Mouse (Mus musculus): Measurements from ENCODE around the gene Nutf2-ps1.

Gene Nutf2-ps1

GRCm38 (mm10) chr19:53568553-53568952 lies 20.3 kb downstream of the Nutf2-ps1 start:
- DNase-seq: no peak

GRCm38 (mm10) chr19:53567864-53568263 lies 21.0 kb downstream of the Nutf2-ps1 start:
- DNase-seq: no peak

GRCm38 (mm10) chr19:53565565-53566277 lies 23.1 kb downstream of the Nutf2-ps1 start:
- no peak for DNase-seq

DNA sequence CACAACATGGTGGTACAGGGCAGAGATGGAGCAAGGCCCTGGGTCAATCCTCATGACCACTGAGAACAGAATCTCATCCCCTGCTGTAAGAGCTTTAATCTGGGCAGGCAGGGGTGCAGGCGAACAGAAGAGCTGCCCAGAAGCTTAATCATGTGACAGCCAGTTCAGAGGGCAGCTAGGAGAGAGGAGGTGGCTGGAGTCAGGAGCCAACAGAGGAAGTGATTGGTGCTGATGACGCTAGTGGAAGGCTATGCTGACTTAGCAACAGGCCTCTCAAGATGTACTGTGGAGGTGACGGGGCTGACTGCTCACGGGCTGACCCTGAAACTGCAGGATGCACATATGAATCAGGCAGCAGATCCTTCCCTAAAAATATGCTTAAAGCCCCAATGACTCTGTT lies 24.7 kb downstream of the Nutf2-ps1 start:
- DNase-seq: peak; percentile 52 to 87

DNA sequence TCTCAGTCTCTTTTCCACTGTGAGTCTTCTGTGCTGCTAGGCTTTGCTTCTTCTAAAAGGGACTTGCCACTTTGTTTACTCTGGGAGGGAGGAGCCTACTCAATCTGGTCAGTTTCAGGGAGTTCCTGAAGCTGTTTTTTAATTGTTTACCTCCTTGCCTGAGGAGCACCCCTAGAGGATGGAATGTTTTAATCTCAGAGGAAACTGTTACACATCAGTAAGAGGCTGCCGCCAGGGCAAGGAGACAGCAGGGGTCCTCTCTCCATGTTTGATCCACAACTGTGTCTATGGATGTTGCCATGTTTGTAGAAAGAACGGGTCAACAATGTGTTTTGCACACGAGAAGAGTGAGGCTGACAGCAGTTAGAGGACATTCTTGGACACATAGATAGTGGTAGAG lies 28.4 kb downstream of the Nutf2-ps1 start:
- DNase-seq: no peak

DNA sequence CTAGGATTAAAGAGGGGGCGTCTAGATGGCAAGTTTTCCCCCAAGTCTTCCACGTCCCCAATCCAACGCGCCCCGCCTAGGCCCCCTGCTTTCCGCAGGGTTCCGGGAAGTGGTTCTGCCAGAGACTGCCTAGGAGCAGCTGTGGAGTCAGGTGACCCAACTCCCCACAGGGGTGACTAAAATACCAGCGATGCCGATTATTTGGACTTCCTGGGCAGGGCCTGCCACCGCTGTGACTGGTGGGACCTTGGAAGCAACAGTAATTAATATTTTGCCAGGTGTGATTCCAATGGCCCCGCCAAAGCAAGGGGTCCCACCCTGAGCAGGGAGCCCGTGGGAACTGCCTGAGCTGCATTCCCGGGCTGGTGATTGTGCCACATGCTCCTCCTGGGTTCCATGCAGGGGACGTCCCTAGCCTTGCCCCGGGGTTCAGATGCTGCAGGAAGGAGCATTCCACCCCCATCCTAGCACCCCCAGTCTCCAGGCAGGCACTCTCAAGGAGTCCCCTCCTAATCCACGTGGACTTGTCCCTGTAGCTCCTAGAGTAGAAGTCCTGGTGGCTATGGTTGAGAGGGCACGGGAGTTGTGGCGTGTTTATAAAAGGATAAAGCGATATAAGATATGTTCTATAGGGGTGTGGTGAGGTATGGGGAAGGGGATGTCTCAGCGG lies 31.5 kb downstream of the Nutf2-ps1 start:
- DNase-seq: peak in 1 of 2 experiments; percentile 61

- DNase-seq: no peak
Observed at GRCm38 (mm10) chr19:53556841-53557240, 32.0 kb downstream of the Nutf2-ps1 start.

DNA sequence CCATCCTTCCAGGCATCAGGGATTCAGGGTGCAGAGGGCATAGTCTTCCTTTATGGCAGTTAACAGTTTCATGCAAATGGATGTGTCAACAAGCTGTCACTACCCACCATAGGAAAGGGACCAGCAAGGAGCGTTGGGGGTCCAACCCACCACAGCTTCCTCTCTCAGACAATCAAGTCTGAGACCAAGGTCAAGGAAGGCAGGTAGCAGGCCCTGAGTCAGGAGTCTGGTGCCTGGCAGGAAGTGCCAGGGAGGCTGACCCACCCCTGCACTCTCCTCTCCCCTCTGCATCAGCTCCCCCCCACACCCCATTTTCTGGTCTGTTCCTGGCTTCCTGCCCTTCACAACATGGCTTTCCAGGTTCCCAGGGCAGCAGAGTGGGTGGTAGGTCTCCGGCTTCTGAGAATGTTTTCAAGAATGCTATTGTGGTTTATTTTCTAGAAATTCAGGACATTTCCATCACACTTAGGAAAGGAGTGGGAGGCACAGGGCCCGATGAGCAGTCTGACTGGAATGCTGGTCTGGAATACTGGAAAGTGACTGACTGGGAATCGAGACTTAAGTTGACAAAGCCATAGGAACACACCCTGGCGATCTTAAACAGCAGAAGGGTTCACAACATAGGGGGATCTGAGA lies 33.8 kb downstream of the Nutf2-ps1 start:
- no peak for DNase-seq

DNA sequence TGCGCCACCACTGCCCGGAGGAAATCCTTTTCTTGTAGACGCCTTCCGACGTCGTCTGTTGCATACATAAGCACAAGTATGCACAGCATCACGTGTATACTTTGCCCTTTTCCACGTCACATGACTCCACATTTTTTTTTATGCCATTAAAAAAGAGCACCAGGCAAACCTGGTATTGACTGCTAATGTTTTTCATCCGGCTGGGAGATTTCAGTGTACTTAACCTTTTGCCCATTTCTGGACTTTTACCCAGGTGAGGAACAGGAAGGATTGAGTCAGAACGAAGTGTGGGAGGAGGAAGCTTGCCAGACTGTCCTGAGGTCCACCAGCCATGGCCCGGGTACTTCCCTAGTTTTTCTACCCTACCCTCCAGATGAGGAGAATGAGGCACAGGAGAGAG lies 34.5 kb downstream of the Nutf2-ps1 start:
- DNase-seq: peak; percentile 42 to 72

GRCm38 (mm10) chr19:53552795-53553194 lies 36.1 kb downstream of the Nutf2-ps1 start:
- peak in 1 of 2 experiments; percentile 58 for DNase-seq

DNA sequence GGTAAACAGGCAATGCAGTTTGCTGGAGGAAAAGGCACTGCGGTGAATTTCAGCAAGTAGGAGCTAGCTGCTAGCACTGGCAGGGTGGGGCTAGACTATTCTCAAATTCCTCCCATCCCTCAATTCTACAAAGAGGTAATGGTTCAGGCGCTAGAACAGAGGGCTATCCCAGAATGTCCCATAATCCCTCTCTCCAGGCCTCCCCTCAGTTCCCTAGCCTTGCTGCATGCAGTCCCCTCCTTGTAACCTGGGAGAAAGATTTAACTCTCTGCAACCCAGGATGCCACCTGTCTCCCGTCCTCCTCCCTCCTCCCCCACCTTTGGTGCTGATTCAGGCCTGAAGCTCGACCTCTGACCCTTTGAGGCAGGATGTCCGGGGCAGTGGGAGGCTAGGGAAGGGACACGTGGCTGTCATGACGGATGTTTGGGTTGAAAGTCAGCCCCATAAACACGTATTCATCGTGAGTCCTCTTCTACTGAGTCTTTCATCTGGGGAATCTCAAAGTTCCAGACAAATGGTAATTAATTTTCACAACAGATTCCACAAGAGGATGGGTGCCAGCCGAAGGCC lies 36.6 kb downstream of the Nutf2-ps1 start:
- peak in 1 of 2 experiments; percentile 53 for DNase-seq

GRCm38 (mm10) chr19:53550972-53551371 lies 37.9 kb downstream of the Nutf2-ps1 start:
- DNase-seq: no peak

DNA sequence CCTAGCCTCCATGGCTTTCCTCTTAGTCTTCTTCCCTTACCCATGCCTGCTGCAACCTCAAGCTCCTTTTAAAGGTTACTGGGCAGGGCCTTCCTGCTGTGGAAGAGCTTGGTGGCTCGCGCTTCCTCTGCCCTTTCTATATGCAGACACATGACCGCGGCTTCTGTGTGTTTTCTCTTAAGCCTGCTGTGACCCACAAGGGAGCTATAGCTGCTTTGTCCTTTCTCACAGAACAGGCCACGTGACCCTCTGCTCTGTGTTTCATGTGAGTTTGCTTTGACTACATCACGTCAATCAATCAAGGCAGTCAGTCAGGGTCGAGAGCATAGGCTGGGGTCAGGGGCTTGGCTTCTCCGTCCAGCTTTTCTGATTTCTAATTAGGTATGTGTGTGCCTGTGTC lies 41.3 kb downstream of the Nutf2-ps1 start:
- no peak for DNase-seq

- no peak for DNase-seq
Observed at GRCm38 (mm10) chr19:53544923-53545561, 43.8 kb downstream of the Nutf2-ps1 start.

DNA sequence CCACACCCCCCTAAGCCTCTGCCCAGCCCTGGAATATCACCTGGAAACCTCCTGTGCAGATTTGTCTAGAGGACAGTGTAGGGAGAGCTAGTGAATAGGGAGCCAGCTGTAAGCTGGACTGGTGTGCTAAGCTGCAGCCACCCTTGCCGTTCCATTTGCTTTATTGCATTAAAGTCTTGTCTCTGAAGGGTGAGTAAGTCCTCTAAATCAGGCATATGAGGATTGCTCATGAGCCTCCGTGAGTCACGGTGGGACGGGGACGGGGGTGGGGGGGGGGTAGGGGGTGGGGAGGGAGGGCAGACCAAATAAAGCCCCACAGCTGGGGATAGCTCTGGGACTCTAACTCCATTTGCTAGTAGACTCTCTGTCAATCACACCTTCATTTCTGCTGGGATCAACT lies 45.3 kb downstream of the Nutf2-ps1 start:
- DNase-seq: no peak

DNA sequence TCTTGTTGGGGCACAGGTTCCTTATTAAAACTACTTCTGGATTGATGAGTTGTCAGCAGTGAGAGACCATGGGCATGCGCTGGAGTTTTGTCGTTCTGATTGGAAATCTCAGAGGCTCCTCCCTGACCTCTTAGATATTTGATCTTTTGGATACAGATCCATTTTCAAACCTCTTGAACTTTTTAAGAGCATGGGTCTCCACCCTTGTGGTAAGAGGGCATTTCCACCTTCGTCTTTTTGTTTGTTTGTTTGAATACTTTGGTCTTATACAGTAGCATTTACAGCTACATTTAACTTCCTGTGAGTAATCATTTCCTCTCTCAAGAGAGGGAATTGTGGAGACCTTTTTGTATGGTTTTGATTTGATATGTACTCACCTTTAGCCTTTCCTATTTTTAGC lies 49.6 kb downstream of the Nutf2-ps1 start:
- no peak for DNase-seq

GRCm38 (mm10) chr19:53538796-53539195 lies 50.1 kb downstream of the Nutf2-ps1 start:
- DNase-seq: peak; percentile 45 to 62
